Mouse (Mus musculus) thymus, postnatal 25 days (tissue): ENCODE measurements around the gene Ablim1.

Experiments used
- DNase-seq: peaks from one replicate; pipeline ENCODE4 v3.0.0; 2022

Ablim1 gene

GRCm38 (mm10) chr19:57118785-57119565 lies 195.7 kb downstream of the Ablim1 start:
- peak; percentile 94 for DNase-seq

GRCm38 (mm10) chr19:57117751-57118150 lies 197.0 kb downstream of the Ablim1 start:
- no peak for DNase-seq

- peak; percentile 71 for DNase-seq
Observed at GRCm38 (mm10) chr19:57116871-57117501, 197.7 kb downstream of the Ablim1 start.

- DNase-seq = no peak
Observed at GRCm38 (mm10) chr19:57115670-57116069, 199.0 kb downstream of the Ablim1 start.

- peak; percentile 57 for DNase-seq
Observed at GRCm38 (mm10) chr19:57114951-57115350, 199.8 kb downstream of the Ablim1 start.

- DNase-seq = no peak
Observed at GRCm38 (mm10) chr19:57113975-57114374, 200.7 kb downstream of the Ablim1 start.

GRCm38 (mm10) chr19:57112816-57113406 lies 201.8 kb downstream of the Ablim1 start:
- peak; percentile 39 for DNase-seq

GRCm38 (mm10) chr19:57112231-57112815 lies 202.4 kb downstream of the Ablim1 start:
- no peak for DNase-seq

GRCm38 (mm10) chr19:57111301-57111700 lies 203.4 kb downstream of the Ablim1 start:
- no peak for DNase-seq

- DNase-seq = no peak
Observed at GRCm38 (mm10) chr19:57109620-57110019, 205.1 kb downstream of the Ablim1 start.

GRCm38 (mm10) chr19:57106513-57106912 lies 208.2 kb downstream of the Ablim1 start:
- DNase-seq = no peak

GRCm38 (mm10) chr19:57106031-57106430 lies 208.7 kb downstream of the Ablim1 start:
- DNase-seq = no peak

- DNase-seq = no peak
Observed at GRCm38 (mm10) chr19:57105156-57105555, 209.6 kb downstream of the Ablim1 start.

- DNase-seq = no peak
Observed at GRCm38 (mm10) chr19:57104171-57104748, 210.5 kb downstream of the Ablim1 start.

GRCm38 (mm10) chr19:57103360-57103958 lies 211.3 kb downstream of the Ablim1 start:
- no peak for DNase-seq

- no peak for DNase-seq
Observed at GRCm38 (mm10) chr19:57101986-57102385, 212.7 kb downstream of the Ablim1 start.

GRCm38 (mm10) chr19:57100753-57101446 lies 213.8 kb downstream of the Ablim1 start:
- DNase-seq = no peak

- DNase-seq = no peak
Observed at GRCm38 (mm10) chr19:57099986-57100385, 214.7 kb downstream of the Ablim1 start.

GRCm38 (mm10) chr19:57099094-57099357 lies 215.7 kb downstream of the Ablim1 start:
- no peak for DNase-seq

- DNase-seq = no peak
Observed at GRCm38 (mm10) chr19:57098241-57099093, 216.3 kb downstream of the Ablim1 start.

- DNase-seq = no peak
Observed at GRCm38 (mm10) chr19:57095340-57095739, 219.4 kb downstream of the Ablim1 start.

- no peak for DNase-seq
Observed at GRCm38 (mm10) chr19:57093698-57094004, 221.1 kb downstream of the Ablim1 start.
